Mouse (Mus musculus): ENCODE measurements at regions not wholly inside any gene's neighbourhood (a gene's known extent, or its start where the extent isn't known, plus 50 kb on each side); places are given as distances from the start of the nearest gene placed in this dataset.

- no peak overlapping the region for H3K27ac ChIP-seq (ENCODE audit: low read depth)
- TF ChIP-seq CTCF (IDR thresholded peaks at IDR 0.05; ENCODE audit: low read depth) = no peak
- no peak overlapping the region for H3K9ac ChIP-seq
- H3K4me3 ChIP-seq (ENCODE audit: low read depth, low read length) = no peak overlapping the region
- ATAC-seq (ENCODE audit: insufficient read depth) (no peak), DNase-seq (no peak)
- 44% methylated on average over 2 of the region's 2 CpGs for WGBS
- H3K36me3 ChIP-seq (ENCODE audit: insufficient read depth) = no peaks in the 10 kb centered on the region
- no peaks in the 10 kb centered on the region for H3K9me3 ChIP-seq (ENCODE audit: low read depth, low read length)
- no peaks in the 10 kb centered on the region for H3K27me3 ChIP-seq (ENCODE audit: insufficient read depth, low read length)
- H3K4me1 ChIP-seq (ENCODE audit: insufficient read depth) = no peaks in the 10 kb centered on the region
- H3K4me2 ChIP-seq = no peak overlapping the region
Measured at GRCm38 (mm10) chr8:65208791-65209190, 79.4 kb upstream of the BC030870 start.

- 92% methylated on average over 2 of the region's 2 CpGs for WGBS
- no peak overlapping the region for H3K4me2 ChIP-seq
- ATAC-seq (ENCODE audit: insufficient read depth) = no peak
- TF ChIP-seq CTCF (IDR thresholded peaks at IDR 0.05; ENCODE audit: low read depth) = peak; percentile 33; the same call in 1 of the 2 replicates
- no peaks in the 10 kb centered on the region for H3K9me3 ChIP-seq (ENCODE audit: low read depth, low read length)
- H3K4me3 ChIP-seq (ENCODE audit: low read depth, low read length) = no peak overlapping the region
- no peaks in the 10 kb centered on the region for H3K36me3 ChIP-seq (ENCODE audit: insufficient read depth)
- H3K9ac ChIP-seq = no peak overlapping the region
- no peak for DNase-seq
- H3K4me1 ChIP-seq (ENCODE audit: insufficient read depth) = no peaks in the 10 kb centered on the region
- no peaks in the 10 kb centered on the region for H3K27me3 ChIP-seq (ENCODE audit: insufficient read depth, low read length)
- no peak overlapping the region for H3K27ac ChIP-seq (ENCODE audit: low read depth)
Measured at GRCm38 (mm10) chr8:65206202-65206601, 76.8 kb upstream of the BC030870 start.

GRCm38 (mm10) chr8:65194656-65195055, 65.3 kb upstream of the BC030870 start:
- TF ChIP-seq CTCF (IDR thresholded peaks at IDR 0.05; ENCODE audit: low read depth) = no peak

GRCm38 (mm10) chr8:65194231-65194630, 64.9 kb upstream of the BC030870 start:
- Histone ChIP-seq H3K4me3 (ENCODE audit: low read depth, low read length) (no peak overlapping the region), H3K27me3 (ENCODE audit: insufficient read depth, low read length) (no peaks in the 10 kb centered on the region), H3K4me2 (no peak overlapping the region), H3K9ac (no peak overlapping the region), H3K27ac (ENCODE audit: low read depth) (no peak overlapping the region), H3K9me3 (ENCODE audit: low read depth, low read length) (no peaks in the 10 kb centered on the region), H3K36me3 (ENCODE audit: insufficient read depth) (no peaks in the 10 kb centered on the region), H3K4me1 (ENCODE audit: insufficient read depth) (no peaks in the 10 kb centered on the region)
- ATAC-seq (ENCODE audit: insufficient read depth) (no peak), DNase-seq (no peak)
- no peak for TF ChIP-seq CTCF (IDR thresholded peaks at IDR 0.05; ENCODE audit: low read depth)
- WGBS = 68% methylated on average over 6 of the region's 6 CpGs

More at GRCm38 (mm10) chr8:65194656-65195055, 65.3 kb upstream of the BC030870 start:
- Histone ChIP-seq H3K4me1 (ENCODE audit: insufficient read depth) (no peaks in the 10 kb centered on the region), H3K27ac (ENCODE audit: low read depth) (no peak overlapping the region), H3K9ac (no peak overlapping the region), H3K4me3 (ENCODE audit: low read depth, low read length) (no peak overlapping the region), H3K9me3 (ENCODE audit: low read depth, low read length) (no peaks in the 10 kb centered on the region), H3K36me3 (ENCODE audit: insufficient read depth) (no peaks in the 10 kb centered on the region), H3K27me3 (ENCODE audit: insufficient read depth, low read length) (no peaks in the 10 kb centered on the region), H3K4me2 (no peak overlapping the region)
- ATAC-seq (ENCODE audit: insufficient read depth) (no peak), DNase-seq (no peak)

GRCm38 (mm10) chr8:65182346-65182745, 53.0 kb upstream of the BC030870 start:
- no peaks in the 10 kb centered on the region for H3K36me3 ChIP-seq (ENCODE audit: insufficient read depth)
- no peak for DNase-seq
- H3K4me1 ChIP-seq (ENCODE audit: insufficient read depth) = no peaks in the 10 kb centered on the region
- 11% methylated on average over 5 of the region's 5 CpGs for WGBS
- H3K4me2 ChIP-seq = no peak overlapping the region
- ATAC-seq (ENCODE audit: insufficient read depth) = no peak
- H3K27ac ChIP-seq (ENCODE audit: low read depth) = no peak overlapping the region
- no peak for TF ChIP-seq CTCF (IDR thresholded peaks at IDR 0.05; ENCODE audit: low read depth)
- H3K9ac ChIP-seq = no peak overlapping the region
- H3K4me3 ChIP-seq (ENCODE audit: low read depth, low read length) = no peak overlapping the region
- H3K27me3 ChIP-seq (ENCODE audit: insufficient read depth, low read length) = no peaks in the 10 kb centered on the region
- no peaks in the 10 kb centered on the region for H3K9me3 ChIP-seq (ENCODE audit: low read depth, low read length)

GRCm38 (mm10) chr8:65180447-65180846, 51.1 kb upstream of the BC030870 start:
- Histone ChIP-seq H3K4me2 (no peak overlapping the region), H3K27ac (ENCODE audit: low read depth) (no peak overlapping the region), H3K4me1 (ENCODE audit: insufficient read depth) (no peaks in the 10 kb centered on the region), H3K4me3 (ENCODE audit: low read depth, low read length) (no peak overlapping the region), H3K9ac (no peak overlapping the region), H3K9me3 (ENCODE audit: low read depth, low read length) (no peaks in the 10 kb centered on the region), H3K36me3 (ENCODE audit: insufficient read depth) (no peaks in the 10 kb centered on the region), H3K27me3 (ENCODE audit: insufficient read depth, low read length) (no peaks in the 10 kb centered on the region)
- no peak for ATAC-seq (ENCODE audit: insufficient read depth)
- no peak for TF ChIP-seq CTCF (IDR thresholded peaks at IDR 0.05; ENCODE audit: low read depth)
- 42% methylated on average over 1 of the region's 1 CpGs for WGBS
- no peak for DNase-seq
